Mouse (Mus musculus) C2C12 (cell line): ENCODE data around the gene Prr11.

Source experiments
- CEBPB ChIP-seq: IDR thresholded peaks from one replicate; pipeline ENCODE4 v1.6.1; 2011; ENCODE audit warnings: low read depth, mild to moderate bottlenecking, control low read depth, moderate library complexity
- CTCF ChIP-seq: IDR thresholded peaks from one replicate; pipeline ENCODE4 v1.5.1; 2011; ENCODE audit not compliant: control insufficient read depth, insufficient read depth, insufficient read length
- FOSL1 ChIP-seq: IDR thresholded peaks from one replicate; pipeline ENCODE4 v1.8.0; 2011; ENCODE audit warnings: mild to moderate bottlenecking, low read length; ENCODE audit not compliant: poor library complexity, insufficient read depth, severe bottlenecking
- MAX ChIP-seq: IDR thresholded peaks from one replicate; pipeline ENCODE4 v1.6.1; 2011; ENCODE audit warnings: mild to moderate bottlenecking, control low read depth
- MYOD1 ChIP-seq: IDR thresholded peaks from one replicate; pipeline ENCODE4 v1.6.1; 2011; ENCODE audit warnings: low read depth; ENCODE audit not compliant: control insufficient read depth, insufficient read length
- MYOG ChIP-seq: IDR thresholded peaks from one replicate; pipeline ENCODE4 v1.6.1; 2011; ENCODE audit not compliant: control insufficient read depth, insufficient read length; ENCODE audit errors: extremely low read depth
- USF1 ChIP-seq: IDR thresholded peaks from one replicate; pipeline ENCODE4 v1.6.1; 2011; ENCODE audit warnings: low read depth, mild to moderate bottlenecking, control low read depth, moderate library complexity

DNA sequence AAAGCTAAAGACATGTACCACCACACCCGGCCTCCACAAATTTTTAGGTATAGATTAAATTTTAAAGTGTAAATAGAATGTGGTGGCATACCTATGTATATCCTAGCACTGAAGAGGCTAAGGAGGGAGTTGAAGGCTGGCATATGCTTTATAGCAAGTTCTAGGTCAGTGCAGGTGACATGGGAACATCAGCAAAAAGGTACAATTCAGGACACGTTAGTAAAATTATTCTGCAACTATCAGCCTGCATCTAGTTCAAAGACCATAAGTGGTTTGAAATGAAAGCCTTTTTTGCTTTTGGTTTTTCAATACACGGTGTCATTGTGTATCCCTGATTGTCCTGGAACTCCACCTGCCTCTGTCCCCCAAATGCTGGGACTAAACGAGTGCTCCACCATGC, 17.1 kb upstream of the Prr11 start:
- TF ChIP-seq MYOG (no peak), CTCF (no peak), MAX (no peak), USF1 (no peak), MYOD1 (no peak), CEBPB (no peak), FOSL1 (no peak)
